Mouse (Mus musculus) megakaryocyte, embryonic 14.5 days (primary cell): ENCODE results near the gene Dctn5. TPM values are rescaled to one million over a fixed set of nuclear protein-coding genes. Genes with fewer than 3 reads are reported as not detected.

Experiments used
- H3K27me3 ChIP-seq: replicated peaks from 2 replicates; pipeline ENCODE3; 2012; ENCODE audit warnings: inconsistent platforms
- H3K36me3 ChIP-seq: replicated peaks from 2 replicates; pipeline ENCODE3; 2012; ENCODE audit warnings: low read length, inconsistent platforms, mixed read lengths
- H3K4me1 ChIP-seq: 2 replicates; pipeline ENCODE4 v1.6.1; 2012; ENCODE audit warnings: inconsistent platforms
- H3K4me3 ChIP-seq: replicated peaks from 2 replicates; pipeline ENCODE3; 2012; ENCODE audit warnings: moderate library complexity, mild to moderate bottlenecking, inconsistent platforms
- H3K9me3 ChIP-seq: 2 replicates; pipeline ENCODE4 v1.6.1; 2012; ENCODE audit warnings: inconsistent platforms
- FLI1 ChIP-seq: IDR thresholded peaks from 2 replicates; pipeline ENCODE4 v1.6.1; 2012; ENCODE audit warnings: low read length, inconsistent platforms, mixed read lengths
- GATA1 ChIP-seq: IDR thresholded peaks from 3 replicates; pipeline ENCODE4 v1.6.1; 2012; ENCODE audit warnings: mixed read lengths, low read length, inconsistent platforms, borderline replicate concordance
- polyA plus RNA-seq: library from polyadenylated mRNA; stranded (reverse); fragments of >175 nt; gene quantifications from 2 replicates; pipeline ENCODE4 v1.2.3, GENCODE M21; 2012; ENCODE audit warnings: low replicate concordance; ENCODE audit not compliant: insufficient read depth

The Dctn5 gene
- polyA plus RNA-seq, 1 experiment, result 7.6 TPM

DNA sequence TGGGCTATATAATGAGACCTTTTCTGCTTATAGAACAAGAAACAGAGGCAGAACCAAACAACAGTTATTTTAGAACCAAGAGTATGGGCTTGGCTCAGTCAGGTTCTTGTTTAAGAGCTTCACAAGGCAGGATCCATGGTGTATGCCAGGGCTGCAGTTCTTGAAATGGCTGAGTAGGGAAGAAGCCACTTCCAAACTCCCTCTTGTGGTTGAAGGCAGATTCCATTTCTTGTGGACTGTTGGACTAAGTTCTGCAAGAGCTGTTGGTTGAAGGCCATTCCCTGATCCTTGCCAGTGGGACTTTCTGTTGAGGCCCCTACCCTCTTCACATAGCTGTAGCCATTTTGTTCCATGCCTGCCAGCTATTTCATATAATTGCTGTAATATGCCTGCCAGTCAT, 61.1 kb downstream of the Dctn5 start:
- H3K9me3 ChIP-seq, result peaks cover 22% of the 10 kb centered on the region
- no peak overlapping the region for H3K4me3 ChIP-seq
- H3K36me3 ChIP-seq, result no peaks in the 10 kb centered on the region
- peaks cover 5% of the 10 kb centered on the region for H3K4me1 ChIP-seq
- H3K27me3 ChIP-seq, result no peaks in the 10 kb centered on the region
- no peak for TF ChIP-seq FLI1
- TF ChIP-seq GATA1, result no peak

DNA sequence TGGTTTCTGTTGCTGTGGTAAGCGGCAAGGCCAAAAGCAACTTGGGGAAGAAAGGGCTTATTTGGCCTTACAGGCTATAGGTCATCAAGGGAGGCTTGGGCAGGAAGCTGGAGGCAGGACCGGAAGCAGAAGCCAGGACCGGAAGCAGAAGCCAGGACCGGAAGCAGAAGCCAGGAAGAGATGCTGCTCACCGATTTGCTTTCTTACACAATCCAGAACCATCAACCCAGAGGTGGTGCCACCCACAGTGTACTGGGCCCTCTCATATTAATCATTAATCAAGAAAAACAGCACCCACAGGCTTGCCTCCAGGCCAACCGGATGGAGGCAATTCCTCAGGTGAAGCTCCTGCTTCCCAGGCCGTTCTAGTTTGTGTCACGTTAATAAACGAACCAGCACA, 63.9 kb downstream of the Dctn5 start:
- H3K27me3 ChIP-seq, result no peaks in the 10 kb centered on the region
- no peak overlapping the region for H3K4me3 ChIP-seq
- no peaks in the 10 kb centered on the region for H3K36me3 ChIP-seq
- TF ChIP-seq GATA1 (no peak), FLI1 (peak; percentile 21; the same call in 1 of the 2 replicates)
- peaks cover 5% of the 10 kb centered on the region for H3K4me1 ChIP-seq
- H3K9me3 ChIP-seq, result peaks cover 22% of the 10 kb centered on the region

DNA sequence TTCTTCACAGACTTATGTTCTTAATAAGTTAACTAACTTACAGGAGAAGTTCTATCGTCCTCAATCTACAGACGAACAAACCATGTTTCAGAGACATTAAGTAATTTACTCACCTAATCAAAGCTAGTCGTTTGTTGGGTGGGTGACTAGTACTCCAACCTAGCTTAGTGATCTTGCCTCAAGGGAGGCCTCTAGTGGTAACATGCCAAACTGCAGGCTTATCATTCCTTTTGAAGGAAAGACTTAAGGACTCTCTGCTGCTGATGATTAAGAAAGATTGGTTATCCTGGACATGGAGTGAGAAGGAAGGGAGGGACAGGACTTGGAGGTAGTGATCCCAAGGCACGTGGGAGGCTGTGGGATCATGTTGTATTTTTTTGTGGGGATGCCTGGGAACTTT, 64.5 kb downstream of the Dctn5 start:
- no peak overlapping the region for H3K4me3 ChIP-seq
- H3K9me3 ChIP-seq, result peaks cover 22% of the 10 kb centered on the region
- TF ChIP-seq GATA1 (no peak), FLI1 (no peak)
- H3K27me3 ChIP-seq, result no peaks in the 10 kb centered on the region
- H3K36me3 ChIP-seq, result no peaks in the 10 kb centered on the region
- peaks cover 5% of the 10 kb centered on the region for H3K4me1 ChIP-seq

Other genes with a start within 250 kb of the Dctn5 start
- 2.6 and 4.4 TPM in 2 replicates for gene Cog7, start 151.3 kb upstream of the Dctn5 start, polyA plus RNA-seq
- 32.9 and 40.9 TPM in 2 replicates for gene Gga2, start 111.8 kb upstream of the Dctn5 start, polyA plus RNA-seq
- 2.8 and 20.2 TPM in 2 replicates for gene Ubfd1, start 65.9 kb upstream of the Dctn5 start, polyA plus RNA-seq
- 3.1 and 8.1 TPM in 2 replicates for gene Ears2, start 65.8 kb upstream of the Dctn5 start, polyA plus RNA-seq
- gene Ndufab1, start 31.2 kb upstream of the Dctn5 start, polyA plus RNA-seq, result 847 and 2,571 TPM in 2 replicates
- 0.50 and 2.0 TPM in 2 replicates for gene Palb2, start 56 bp upstream of the Dctn5 start, polyA plus RNA-seq
- 87.6 and 90.5 TPM in 2 replicates for gene Plk1, start 26.4 kb downstream of the Dctn5 start, polyA plus RNA-seq
- gene Ern2, start 53.2 kb downstream of the Dctn5 start, polyA plus RNA-seq, result not detected in 2 replicates
- gene Chp2, start 86.5 kb downstream of the Dctn5 start, polyA plus RNA-seq, result not detected in 2 replicates
- gene Prkcb, start 155.7 kb downstream of the Dctn5 start, polyA plus RNA-seq, result 0.82 and 0.83 TPM in 2 replicates